Mouse (Mus musculus) liver, embryonic 13.5 days (tissue): Measurements from ENCODE around the gene Sox14. TPM values are rescaled to one million over a fixed set of nuclear protein-coding genes. Genes with fewer than 3 reads are reported as not detected.

ENCODE experiments used
- ATAC-seq: fragments of 200-750 bp; cut with Nextera tagmentation; 2 replicates; pipeline ENCODE4 v1.8.0; 2017; ENCODE audit warnings: low read depth, mild to moderate bottlenecking, moderate number of reproducible peaks, moderate library complexity
- DNase-seq: peaks from one replicate; pipeline ENCODE4 v3.0.0; 2022
- H3K27ac ChIP-seq: fragments of 300-500 bp; sonication (generic); 2 replicates; pipeline ENCODE4 v1.5.1; 2015; ENCODE audit warnings: moderate library complexity, mild to moderate bottlenecking, inconsistent platforms
- H3K27me3 ChIP-seq: fragments of 300-500 bp; sonication (generic); 2 replicates; pipeline ENCODE4 v1.6.1; 2015; ENCODE audit warnings: mild to moderate bottlenecking, inconsistent platforms
- H3K36me3 ChIP-seq: fragments of 300-500 bp; sonication (generic); 2 replicates; pipeline ENCODE4 v1.6.1; 2015; ENCODE audit warnings: mild to moderate bottlenecking, inconsistent platforms
- H3K4me1 ChIP-seq: fragments of 300-500 bp; sonication (generic); replicated peaks from 2 replicates; pipeline ENCODE4 v1.6.1; 2015; ENCODE audit warnings: inconsistent platforms
- H3K4me2 ChIP-seq: fragments of 300-500 bp; sonication (generic); 2 replicates; pipeline ENCODE4 v1.6.1; 2015; ENCODE audit warnings: inconsistent platforms, mild to moderate bottlenecking, moderate library complexity
- H3K4me3 ChIP-seq: fragments of 300-500 bp; sonication (generic); replicated peaks from 2 replicates; pipeline ENCODE4 v1.5.1; 2015; ENCODE audit warnings: mild to moderate bottlenecking, inconsistent platforms
- H3K9ac ChIP-seq: fragments of 300-500 bp; sonication (generic); 2 replicates; pipeline ENCODE4 v1.6.1; 2015; ENCODE audit warnings: mild to moderate bottlenecking, inconsistent platforms
- H3K9me3 ChIP-seq: fragments of 300-500 bp; sonication (generic); replicated peaks from 2 replicates; pipeline ENCODE4 v1.6.1; 2016; ENCODE audit warnings: inconsistent platforms
- WGBS: fragments of 180-500 bp; shearing (Covaris S2); methylation state at CpG from one replicate; pipeline ENCODE4 v1.1.7; 2015; ENCODE audit not compliant: insufficient replicate concordance; 5-methylcytosine and 5-hydroxymethylcytosine counted together
- polyA plus RNA-seq: library from polyadenylated mRNA; unstranded; fragments of >200 nt; fragmentation: Nextera tagmentation; extraction: Ambion mirVana; gene quantifications from 2 replicates; pipeline ENCODE4 v1.2.1, GENCODE M21; 2015

Sox14 gene
- polyA plus RNA-seq, 1 experiment from 2014 or later, result not detected

DNA sequence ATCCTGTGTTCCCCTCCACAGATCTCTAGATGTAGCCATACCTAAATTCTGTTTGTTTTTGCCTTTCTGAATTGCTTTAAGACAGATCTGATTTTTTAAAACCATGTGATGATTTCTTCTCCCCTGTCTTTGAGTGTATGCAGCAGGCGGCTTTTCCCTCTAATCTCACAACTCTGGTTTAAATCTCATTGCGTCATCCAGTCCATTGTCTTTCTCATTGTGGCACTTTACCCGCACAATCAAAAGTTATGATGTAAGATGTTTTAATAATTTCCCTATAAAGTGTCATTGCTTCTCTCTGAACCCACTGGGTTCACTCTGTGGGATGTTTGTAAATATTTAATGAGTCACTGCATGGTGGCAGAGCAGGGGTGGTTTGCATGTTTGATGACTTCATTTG, 36.6 kb downstream of the Sox14 start:
- Histone ChIP-seq H3K4me3 (no peak overlapping the region), H3K27ac (no peak overlapping the region), H3K4me1 (no peaks in the 10 kb centered on the region), H3K36me3 (no peaks in the 10 kb centered on the region), H3K9ac (no peak overlapping the region), H3K4me2 (no peak overlapping the region), H3K9me3 (no peaks in the 10 kb centered on the region), H3K27me3 (no peaks in the 10 kb centered on the region)
- DNase-seq, result no peak
- ATAC-seq, result no peak
- 80% methylated on average over 3 of the region's 3 CpGs for WGBS

DNA sequence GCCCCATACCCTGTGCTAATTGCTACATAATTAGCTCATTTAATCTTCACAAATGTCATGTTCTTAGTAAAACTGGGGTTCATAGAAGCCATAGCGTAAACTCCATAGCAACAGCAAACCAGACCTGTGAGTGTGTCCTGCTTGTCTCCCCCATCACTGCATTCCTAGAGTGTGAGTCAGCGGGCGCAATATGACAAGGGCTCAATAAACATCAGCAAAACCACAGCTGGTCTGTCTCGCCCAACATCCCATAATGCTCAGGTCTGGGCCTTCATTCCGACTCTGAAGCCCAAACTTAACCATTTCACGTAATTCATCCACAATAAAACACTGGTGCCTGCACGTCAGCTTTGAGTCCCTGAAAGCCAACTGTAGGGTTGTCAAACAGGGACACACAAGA, 37.1 kb downstream of the Sox14 start:
- Histone ChIP-seq H3K9ac (no peak overlapping the region), H3K4me3 (no peak overlapping the region), H3K36me3 (no peaks in the 10 kb centered on the region), H3K27me3 (no peaks in the 10 kb centered on the region), H3K27ac (no peak overlapping the region), H3K9me3 (no peaks in the 10 kb centered on the region), H3K4me1 (no peaks in the 10 kb centered on the region), H3K4me2 (no peak overlapping the region)
- no peak for DNase-seq
- no peak for ATAC-seq
- WGBS, result 71% methylated on average over 7 of the region's 7 CpGs

DNA sequence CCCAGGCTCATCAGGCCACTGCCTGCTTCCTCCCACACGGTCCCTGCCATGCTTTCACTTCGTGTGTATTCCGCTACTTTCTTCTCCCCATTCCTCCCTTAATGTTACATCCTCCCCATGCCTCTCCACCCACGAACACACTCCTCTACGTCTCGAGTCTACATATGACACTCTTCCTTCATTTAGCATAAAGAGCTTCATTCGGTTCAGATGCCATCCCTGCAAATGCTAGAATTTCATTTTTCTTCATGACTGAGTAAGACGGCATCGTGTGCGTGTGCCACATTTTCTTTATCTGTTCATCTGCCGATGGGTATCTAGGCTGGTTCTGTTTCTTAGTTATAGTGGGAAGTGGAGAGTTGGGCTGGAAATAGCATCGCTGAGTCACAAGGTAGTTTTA, 39.3 kb downstream of the Sox14 start:
- DNase-seq (no peak), ATAC-seq (no peak)
- WGBS, result 72% methylated on average over 12 of the region's 12 CpGs
- no peak overlapping the region for H3K27ac ChIP-seq
- no peak overlapping the region for H3K9ac ChIP-seq
- H3K4me2 ChIP-seq, result no peak overlapping the region
- no peaks in the 10 kb centered on the region for H3K36me3 ChIP-seq
- H3K4me3 ChIP-seq, result no peak overlapping the region
- no peaks in the 10 kb centered on the region for H3K27me3 ChIP-seq
- H3K4me1 ChIP-seq, result no peaks in the 10 kb centered on the region
- no peaks in the 10 kb centered on the region for H3K9me3 ChIP-seq

DNA sequence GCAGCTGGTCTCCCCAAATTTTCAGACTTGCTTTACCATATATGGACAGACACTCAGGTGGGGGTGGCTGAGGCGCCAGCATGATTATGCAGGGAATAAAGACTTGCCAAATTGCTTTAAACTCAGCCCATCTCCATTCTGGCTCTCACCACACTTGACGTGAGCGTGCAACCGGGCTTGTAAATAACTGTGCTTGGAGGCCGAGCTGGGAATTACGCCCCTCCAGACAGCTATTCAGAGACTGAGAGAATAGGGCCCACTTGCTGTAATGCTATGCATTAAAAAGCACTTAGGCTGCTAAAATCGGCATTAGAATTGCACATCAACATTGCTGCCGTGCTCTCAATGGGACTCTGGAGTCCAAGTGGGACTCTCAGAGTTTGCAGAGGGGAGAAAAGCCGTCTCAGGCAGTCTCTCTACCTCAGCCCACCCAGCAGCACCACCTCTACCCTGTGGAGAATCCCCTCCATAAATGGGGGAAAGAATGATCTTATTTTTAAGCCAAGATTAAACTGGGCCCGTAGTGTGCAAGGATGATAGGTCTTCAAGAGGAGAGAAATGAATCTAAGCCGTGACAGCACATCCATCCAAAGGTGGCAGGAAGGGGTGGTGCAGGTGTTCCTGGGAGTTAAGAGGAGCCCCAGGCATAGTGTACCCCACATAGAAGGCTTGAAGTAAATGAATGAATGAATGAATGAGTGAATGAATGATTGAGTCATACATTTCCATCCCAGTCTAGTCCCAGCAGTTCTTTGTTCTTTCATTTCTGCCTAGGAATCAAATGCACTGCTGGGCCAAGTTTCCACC, 40.1 kb downstream of the Sox14 start:
- Histone ChIP-seq H3K27ac (no peak overlapping the region), H3K4me3 (no peak overlapping the region), H3K4me1 (no peaks in the 10 kb centered on the region), H3K36me3 (no peaks in the 10 kb centered on the region), H3K9me3 (no peaks in the 10 kb centered on the region), H3K4me2 (no peak overlapping the region), H3K27me3 (no peaks in the 10 kb centered on the region), H3K9ac (no peak overlapping the region)
- no peak for DNase-seq
- WGBS, result 56% methylated on average over 11 of the region's 11 CpGs
- no peak for ATAC-seq

Other genes starting within 250 kb of the Sox14 start
- 1.6 TPM in 2 replicates for gene Dzip1l, start 246.7 kb downstream of the Sox14 start, polyA plus RNA-seq
- gene Cldn18, start 158.9 kb downstream of the Sox14 start, polyA plus RNA-seq, result 0.20 TPM in 1 of 2 replicates, not detected in the other